ENCODE assay signal across 8 mouse cellular contexts in the genomic region with DNA sequence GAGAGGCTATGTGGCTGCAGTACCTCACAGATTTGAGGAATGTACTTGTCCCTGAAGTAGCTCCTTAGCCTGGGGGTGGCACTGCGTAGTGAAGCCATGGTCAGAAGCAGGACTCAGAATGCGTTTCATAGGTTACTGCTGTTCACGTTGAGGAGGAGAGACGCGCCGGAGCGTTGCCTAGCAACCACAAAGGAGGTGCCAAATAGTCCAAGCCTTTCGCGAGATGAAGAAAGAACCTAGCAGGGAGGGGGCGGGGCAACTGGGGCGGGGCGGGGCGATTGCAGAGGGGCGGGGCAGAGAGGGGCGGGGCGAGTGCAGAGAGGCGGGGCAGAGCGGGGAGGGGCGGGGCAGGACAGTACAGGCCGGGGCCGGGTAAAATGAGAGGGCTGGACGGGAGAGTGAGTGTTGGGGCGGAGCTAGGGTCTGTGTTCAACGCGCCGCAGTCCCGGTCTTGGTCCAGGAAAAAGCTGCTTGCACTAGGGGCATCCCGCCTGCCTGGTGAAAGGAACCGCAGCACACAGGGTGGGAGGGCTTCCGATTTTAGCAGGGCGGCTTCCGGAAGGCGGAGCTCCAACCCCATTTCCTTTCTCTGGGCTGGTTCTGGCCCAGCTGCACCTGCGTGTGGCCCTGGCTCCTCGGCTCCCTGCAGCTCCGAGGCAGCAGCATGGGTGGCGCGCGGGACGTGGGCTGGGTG. TPM values are rescaled to one million over a fixed set of nuclear protein-coding genes. Genes with fewer than 3 reads are reported as not detected.
DNase-seq lines count a peak whose midpoint lies in the region; ATAC-seq and TF ChIP-seq lines count a peak whose summit lies in the region.

A gene (minus strand): TSS at position 196 of the 694 bp plus-strand sequence.
A gene (plus strand): TSS at position 375 of the 694 bp plus-strand sequence.

- H3K27ac ChIP-seq in bone marrow, adult 2 months (ENCODE audit: control insufficient read depth, insufficient read depth, low read depth, low read length, poor library complexity) = peak within 1 kb of the TSS; percentile 44
- peak within 1 kb of the TSS; percentile 86 for H3K27ac ChIP-seq in embryonic facial prominence, embryonic 15.5 days (replicated peaks)
- peak within 1 kb of the TSS; percentile 85 for H3K27ac ChIP-seq in kidney, embryonic 14.5 days (ENCODE audit: low read depth, low read length)
- H3K27ac ChIP-seq in limb, embryonic 15.5 days = peak within 1 kb of the TSS; percentile 86

- 1% methylated on average over 40 of the region's 40 CpGs for WGBS in bone marrow, adult 2 months
- under 1% methylated on average over 40 of the region's 40 CpGs for WGBS in embryonic facial prominence, embryonic 15.5 days
- 1% methylated on average over 27 of the region's 40 CpGs for WGBS in kidney, embryonic 14.5 days
- 0% methylated on average over 39 of the region's 40 CpGs for WGBS in limb, embryonic 15.5 days

- no peaks in the 10 kb centered on the region for H3K9me3 ChIP-seq in embryonic facial prominence, embryonic 15.5 days (replicated peaks)
- no peaks in the 10 kb centered on the region for H3K9me3 ChIP-seq in kidney, embryonic 14.5 days (ENCODE audit: control insufficient read depth, low read length)
- H3K9me3 ChIP-seq in limb, embryonic 15.5 days = no peaks in the 10 kb centered on the region

- peak within 1 kb of the TSS; percentile 70 for H3K4me3 ChIP-seq in bone marrow, adult 2 months (replicated peaks; ENCODE audit: control insufficient read depth, low read depth, low read length)
- H3K4me3 ChIP-seq in embryonic facial prominence, embryonic 15.5 days (replicated peaks) = peak within 1 kb of the TSS; percentile 90
- H3K4me3 ChIP-seq in kidney, embryonic 14.5 days (ENCODE audit: low read length) = peak within 1 kb of the TSS; percentile 73
- peak within 1 kb of the TSS; percentile 80 for H3K4me3 ChIP-seq in limb, embryonic 15.5 days

- peaks cover 4% of the 10 kb centered on the region; the same call in 1 of the 2 replicates for H3K4me1 ChIP-seq in bone marrow, adult 2 months (ENCODE audit: control insufficient read depth, insufficient read depth, low read length)
- H3K4me1 ChIP-seq in embryonic facial prominence, embryonic 15.5 days = peaks cover 17% of the 10 kb centered on the region
- H3K4me1 ChIP-seq in kidney, embryonic 14.5 days (ENCODE audit: control insufficient read depth, insufficient read depth, low read length) = peaks cover 4% of the 10 kb centered on the region; the same call in 1 of the 2 replicates
- H3K4me1 ChIP-seq in limb, embryonic 15.5 days = peaks cover 20% of the 10 kb centered on the region

- peak within 1 kb of the TSS; percentile 63 for H3K9ac ChIP-seq in embryonic facial prominence, embryonic 15.5 days
- H3K9ac ChIP-seq in kidney, embryonic 14.5 days (ENCODE audit: low read depth, low read length) = peak within 1 kb of the TSS; percentile 80
- H3K9ac ChIP-seq in limb, embryonic 15.5 days = peak within 1 kb of the TSS; percentile 69

- H3K27me3 ChIP-seq in embryonic facial prominence, embryonic 15.5 days = peaks cover 7% of the 10 kb centered on the region
- H3K27me3 ChIP-seq in kidney, embryonic 14.5 days (ENCODE audit: control insufficient read depth, insufficient read depth, low read length) = peaks cover 3% of the 10 kb centered on the region; the same call in 1 of the 2 replicates
- peaks cover 4% of the 10 kb centered on the region; the same call in 1 of the 2 replicates for H3K27me3 ChIP-seq in limb, embryonic 15.5 days

- ATAC-seq in embryonic facial prominence, embryonic 15.5 days (ENCODE audit: insufficient number of reproducible peaks, low FRiP score, low TSS enrichment, low read depth) = peak; percentile 96
- peak; percentile 98 for ATAC-seq in kidney, embryonic 14.5 days (ENCODE audit: low FRiP score, low TSS enrichment)
- ATAC-seq in limb, embryonic 15.5 days (ENCODE audit: insufficient number of reproducible peaks, low FRiP score, low TSS enrichment, low read depth) = peak; percentile 93

- peak; percentile 74; the same call in 1 of the 2 replicates for TF ChIP-seq POLR2A in bone marrow, adult 2 months (IDR thresholded peaks at IDR 0.05; ENCODE audit: borderline replicate concordance, control insufficient read depth, low read depth, low read length)

- peak; percentile 97 for DNase-seq in 416B (ENCODE audit: low read depth)
- peak; percentile 87 to 88 for DNase-seq in heart, adult 9 months (ENCODE audit: low spot score in 2 of 2)
- DNase-seq in monocyte, adult 2 months (ENCODE audit: low read depth in 1 of 2, low spot score in 2 of 2) = peak; percentile 62 to 69
- DNase-seq in spleen, postnatal 36 days (ENCODE audit: low spot score in 2 of 2) = peak; percentile 87

- H3K4me2 ChIP-seq in embryonic facial prominence, embryonic 15.5 days (replicated peaks) = peak within 1 kb of the TSS; percentile 76
- peak within 1 kb of the TSS; percentile 60 for H3K4me2 ChIP-seq in kidney, embryonic 14.5 days (replicated peaks; ENCODE audit: low read depth, low read length)
- H3K4me2 ChIP-seq in limb, embryonic 15.5 days = peak within 1 kb of the TSS; percentile 75

- peaks cover 23% of the 10 kb centered on the region for H3K36me3 ChIP-seq in embryonic facial prominence, embryonic 15.5 days
- H3K36me3 ChIP-seq in kidney, embryonic 14.5 days (ENCODE audit: control insufficient read depth, insufficient read depth, low read length) = peaks cover 24% of the 10 kb centered on the region
- peaks cover 24% of the 10 kb centered on the region for H3K36me3 ChIP-seq in limb, embryonic 15.5 days

- TF ChIP-seq CTCF in bone marrow, adult 2 months (IDR thresholded peaks at IDR 0.05; ENCODE audit: control insufficient read depth, insufficient read depth, low read length) = no peak

RNA-seq across cellular contexts. Expression of the first gene that starts in this region (rescaled TPM):
- not detected in 2 replicates for polyA plus RNA-seq in bone marrow, adult 2 months (2011; ENCODE audit: insufficient read depth, insufficient read length, low replicate concordance, missing spikeins)
- 0.46 and 0.87 TPM in 2 replicates for polyA plus RNA-seq in embryonic facial prominence, embryonic 15.5 days (2015; fragmentation: Nextera tagmentation; extraction: Ambion mirVana)
- 0.43 TPM in 2 replicates for polyA plus RNA-seq in kidney, embryonic 14.5 days (2014; fragmentation: Nextera tagmentation; extraction: Ambion mirVana)
- polyA plus RNA-seq in limb, embryonic 15.5 days (2015; fragmentation: Nextera tagmentation; extraction: Ambion mirVana) = 0.27 TPM in 1 of 2 replicates, not detected in the other

RNA-seq across cellular contexts. Expression of the second gene that starts in this region (rescaled TPM):
- 10.2 and 12.9 TPM in 2 replicates for polyA plus RNA-seq in bone marrow, adult 2 months (2011; ENCODE audit: insufficient read depth, insufficient read length, low replicate concordance, missing spikeins)
- polyA plus RNA-seq in embryonic facial prominence, embryonic 15.5 days (2015; fragmentation: Nextera tagmentation; extraction: Ambion mirVana) = 32.8 and 36.9 TPM in 2 replicates
- 67.0 and 77.1 TPM in 2 replicates for polyA plus RNA-seq in kidney, embryonic 14.5 days (2014; fragmentation: Nextera tagmentation; extraction: Ambion mirVana)
- 27.5 and 35.7 TPM in 2 replicates for polyA plus RNA-seq in limb, embryonic 15.5 days (2015; fragmentation: Nextera tagmentation; extraction: Ambion mirVana)

Comparison
In these comparisons a context has a peak if more than half of its experiments do, and no peak if none do; other contexts are left out.
1. Peak in every context shown above with its lines: DNase-seq, ATAC-seq, H3K4me3 ChIP-seq and H3K27ac ChIP-seq.